Mouse (Mus musculus) lung, embryonic 14.5 days (tissue): Measurements from ENCODE around the gene Clpsl2. TPM values are rescaled to one million over a fixed set of nuclear protein-coding genes. Genes with fewer than 3 reads are reported as not detected.

Source experiments
- ATAC-seq: fragments of 200-750 bp; cut with Nextera tagmentation; 2 replicates; pipeline ENCODE4 v1.8.0; 2017; ENCODE audit warnings: mild to moderate bottlenecking, moderate TSS enrichment, moderate library complexity; ENCODE audit not compliant: insufficient read depth
- DNase-seq: peaks from one replicate; pipeline ENCODE4 v3.0.0-alpha.2; 2015
- H3K27ac ChIP-seq: fragments of 300-500 bp; sonication (generic); 2 replicates; pipeline ENCODE4 v1.5.1; 2014; ENCODE audit warnings: low read depth, mild to moderate bottlenecking, moderate library complexity
- H3K27me3 ChIP-seq: fragments of 300-500 bp; sonication (generic); 2 replicates; pipeline ENCODE4 v1.6.1; 2014; ENCODE audit warnings: low read length, control low read depth; ENCODE audit not compliant: insufficient read depth
- H3K36me3 ChIP-seq: fragments of 300-500 bp; sonication (generic); 2 replicates; pipeline ENCODE4 v1.6.1; 2014; ENCODE audit warnings: control low read depth; ENCODE audit not compliant: insufficient read depth
- H3K4me1 ChIP-seq: fragments of 300-500 bp; sonication (generic); 2 replicates; pipeline ENCODE4 v1.6.1; 2014; ENCODE audit warnings: antibody characterized with exemption, control low read depth; ENCODE audit not compliant: insufficient read depth
- H3K4me2 ChIP-seq: fragments of 300-500 bp; sonication (generic); 2 replicates; pipeline ENCODE4 v1.6.1; 2014; ENCODE audit warnings: mild to moderate bottlenecking
- H3K4me3 ChIP-seq: fragments of 300-500 bp; sonication (generic); 2 replicates; pipeline ENCODE4 v1.5.1; 2014; ENCODE audit warnings: low read depth, low read length
- H3K9ac ChIP-seq: fragments of 300-500 bp; sonication (generic); 2 replicates; pipeline ENCODE4 v1.6.1; 2014
- H3K9me3 ChIP-seq: fragments of 300-500 bp; sonication (generic); 2 replicates; pipeline ENCODE4 v1.6.1; 2016; ENCODE audit warnings: low read depth, low read length, control low read depth
- CTCF ChIP-seq: IDR thresholded peaks from 2 replicates; pipeline ENCODE4 v1.5.1; 2016; ENCODE audit warnings: antibody characterized with exemption, low read depth
- WGBS: fragments of 180-500 bp; shearing (Covaris S2); extraction: QIAGEN DNeasy Blood & Tissue Kit; methylation state at CpG from one replicate; pipeline ENCODE4 v1.1.7; 2014; 5-methylcytosine and 5-hydroxymethylcytosine counted together
- polyA plus RNA-seq: library from polyadenylated mRNA; unstranded; fragments of >200 nt; fragmentation: Nextera tagmentation; extraction: Ambion mirVana; gene quantifications from 2 replicates; pipeline ENCODE4 v1.2.1, GENCODE M21; 2014

The Clpsl2 gene
- polyA plus RNA-seq, 1 experiment from 2014 or later: not detected

DNA sequence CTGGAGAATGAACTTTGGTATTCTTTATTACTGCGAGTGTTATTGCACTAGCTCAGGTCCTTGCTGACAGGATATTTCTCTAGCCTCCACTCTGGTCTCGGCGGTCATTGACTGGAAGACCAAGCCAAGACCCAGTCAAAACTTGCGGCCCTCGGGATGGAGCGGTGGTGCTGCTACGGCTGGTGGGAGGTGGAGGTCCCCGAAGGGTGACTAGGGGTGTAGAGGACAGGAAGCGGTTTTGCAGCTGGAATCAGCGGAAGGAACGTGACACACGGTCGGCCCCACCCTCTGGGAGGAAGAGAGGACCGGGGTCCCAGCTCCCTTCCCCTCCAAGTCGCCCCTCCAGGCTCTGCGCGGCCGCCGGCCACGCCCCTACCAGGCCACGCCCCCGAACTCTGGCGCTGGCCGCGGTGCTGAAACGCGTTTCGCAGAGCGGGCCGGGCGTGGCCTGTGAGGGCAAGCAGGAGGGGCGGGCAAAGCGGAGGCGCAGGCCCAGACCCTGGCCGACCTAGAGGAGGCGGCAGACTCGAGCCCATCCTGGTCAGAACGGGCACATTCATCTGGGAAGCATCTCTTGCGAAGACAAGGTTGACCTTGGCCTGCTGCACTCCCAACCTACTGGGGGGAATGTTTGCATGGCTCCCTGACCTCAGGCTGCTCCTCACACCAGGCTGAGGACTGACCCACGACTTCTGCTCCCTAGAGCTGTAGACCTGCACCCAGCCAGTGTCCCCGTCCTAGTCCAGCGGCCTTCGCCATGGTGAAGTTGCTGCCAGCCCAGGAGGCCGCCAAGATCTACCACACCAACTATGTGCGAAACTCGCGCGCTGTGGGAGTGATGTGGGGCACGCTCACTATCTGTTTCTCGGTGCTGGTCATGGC, 26.3 kb downstream of the Clpsl2 start, which contains the start of gene Lhfpl5:
Gene Lhfpl5 (plus strand): TSS at position 398 of the 882 bp plus-strand sequence.
- DNase-seq (peak; percentile 88), ATAC-seq (peak; percentile 82)
- Histone ChIP-seq H3K36me3 (no peaks in the 10 kb centered on the region), H3K9ac (no peak within 1 kb of the TSS), H3K27me3 (no peaks in the 10 kb centered on the region), H3K4me2 (peak within 1 kb of the TSS; percentile 58), H3K9me3 (no peaks in the 10 kb centered on the region), H3K27ac (no peak within 1 kb of the TSS), H3K4me1 (0 out of 2 replicates have a peak, but pooled peaks cover 3% of the 10 kb centered on the region), H3K4me3 (peak within 1 kb of the TSS; percentile 19)
- 16% methylated on average over 50 of the region's 50 CpGs for WGBS
- TF ChIP-seq CTCF: 0 out of 2 replicates have a peak, but pooled peaks have one; percentile 4

GRCm38 (mm10) chr17:28580396-28580795, 31.2 kb downstream of the Clpsl2 start:
- 5% methylated on average over 9 of the region's 9 CpGs for WGBS
- peak; percentile 79; the same call in 1 of the 2 replicates for ATAC-seq
- 0 out of 2 replicates have a peak, but pooled peaks cover 3% of the 10 kb centered on the region for H3K4me1 ChIP-seq
- H3K4me2 ChIP-seq: no peak overlapping the region
- TF ChIP-seq CTCF: no peak
- H3K27ac ChIP-seq: no peak overlapping the region
- H3K9me3 ChIP-seq: no peaks in the 10 kb centered on the region
- H3K9ac ChIP-seq: no peak overlapping the region
- peak; percentile 93 for DNase-seq
- H3K4me3 ChIP-seq: no peak overlapping the region
- H3K36me3 ChIP-seq: no peaks in the 10 kb centered on the region
- H3K27me3 ChIP-seq: no peaks in the 10 kb centered on the region

- Histone ChIP-seq H3K27ac (no peak overlapping the region), H3K27me3 (no peaks in the 10 kb centered on the region), H3K4me3 (no peak overlapping the region), H3K9me3 (no peaks in the 10 kb centered on the region), H3K4me2 (no peak overlapping the region), H3K4me1 (no peaks in the 10 kb centered on the region), H3K9ac (no peak overlapping the region), H3K36me3 (no peaks in the 10 kb centered on the region)
- ATAC-seq (no peak), DNase-seq (no peak)
- WGBS: 47% methylated on average over 2 of the region's 2 CpGs
- TF ChIP-seq CTCF: 0 out of 2 replicates have a peak, but pooled peaks have one; percentile 7
Measured at GRCm38 (mm10) chr17:28581056-28581455, 31.8 kb downstream of the Clpsl2 start.

GRCm38 (mm10) chr17:28586509-28586908, 37.3 kb downstream of the Clpsl2 start:
- no peaks in the 10 kb centered on the region for H3K27me3 ChIP-seq
- no peak for TF ChIP-seq CTCF
- H3K27ac ChIP-seq: no peak overlapping the region
- no peak overlapping the region for H3K9ac ChIP-seq
- H3K4me3 ChIP-seq: no peak overlapping the region
- H3K4me1 ChIP-seq: no peaks in the 10 kb centered on the region
- DNase-seq (peak; percentile 18), ATAC-seq (no peak)
- no peaks in the 10 kb centered on the region for H3K9me3 ChIP-seq
- H3K4me2 ChIP-seq: no peak overlapping the region
- WGBS: 71% methylated on average over 3 of the region's 3 CpGs
- peaks cover 44% of the 10 kb centered on the region for H3K36me3 ChIP-seq

DNA sequence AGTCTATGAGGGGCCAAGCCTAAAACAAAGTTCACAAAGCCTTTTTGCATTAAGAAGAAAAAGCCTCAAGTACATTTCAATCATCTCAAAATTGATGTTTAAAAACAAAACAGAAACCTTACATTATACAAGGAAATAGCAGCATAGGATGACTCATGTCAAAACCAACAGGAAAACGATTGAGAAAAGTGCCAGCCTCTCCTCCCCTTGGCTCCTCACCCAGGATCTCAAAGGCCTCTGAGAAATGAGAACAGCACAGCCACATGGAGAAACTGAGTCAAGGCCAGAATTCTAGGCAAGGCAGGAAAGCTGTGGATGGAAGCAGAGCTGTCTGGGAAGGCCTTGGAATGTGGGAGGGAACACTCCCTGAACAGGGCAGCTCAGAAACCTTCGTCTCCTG, 39.4 kb downstream of the Clpsl2 start:
- Histone ChIP-seq H3K9ac (no peak overlapping the region), H3K4me3 (no peak overlapping the region), H3K4me1 (no peaks in the 10 kb centered on the region), H3K4me2 (no peak overlapping the region), H3K9me3 (no peaks in the 10 kb centered on the region), H3K27ac (no peak overlapping the region), H3K36me3 (peaks cover 65% of the 10 kb centered on the region), H3K27me3 (no peaks in the 10 kb centered on the region)
- ATAC-seq: no peak
- no peak for TF ChIP-seq CTCF
- no peak for DNase-seq
- 82% methylated on average over 2 of the region's 2 CpGs for WGBS

DNA sequence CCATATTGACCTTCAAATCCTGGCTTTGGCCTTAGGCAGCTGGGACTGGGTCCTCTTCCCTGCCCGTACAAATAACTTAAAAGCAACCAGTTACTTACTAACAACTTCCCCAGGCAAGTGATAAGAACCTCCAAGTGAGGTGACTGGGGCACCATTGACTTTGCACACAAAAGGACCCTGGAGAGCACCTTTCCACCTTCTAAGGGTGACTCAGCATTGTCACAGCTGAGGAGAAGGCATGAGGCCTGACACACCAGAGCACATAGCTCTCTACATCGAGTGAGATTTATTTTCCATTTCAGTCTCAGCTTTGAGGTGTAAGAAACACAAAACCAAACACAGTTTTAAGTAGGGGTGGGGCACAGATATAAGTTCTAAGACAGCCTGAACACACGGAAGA, 41.4 kb downstream of the Clpsl2 start:
- no peak for TF ChIP-seq CTCF
- Histone ChIP-seq H3K4me2 (no peak overlapping the region), H3K27me3 (no peaks in the 10 kb centered on the region), H3K9me3 (no peaks in the 10 kb centered on the region), H3K4me1 (no peaks in the 10 kb centered on the region), H3K4me3 (no peak overlapping the region), H3K36me3 (peaks cover 79% of the 10 kb centered on the region), H3K9ac (no peak overlapping the region), H3K27ac (no peak overlapping the region)
- DNase-seq (no peak), ATAC-seq (no peak)
- 72% methylated on average over 3 of the region's 3 CpGs for WGBS

GRCm38 (mm10) chr17:28591476-28591875, 42.3 kb downstream of the Clpsl2 start:
- ATAC-seq: no peak
- H3K4me1 ChIP-seq: no peaks in the 10 kb centered on the region
- H3K4me3 ChIP-seq: no peak overlapping the region
- no peaks in the 10 kb centered on the region for H3K27me3 ChIP-seq
- no peak overlapping the region for H3K9ac ChIP-seq
- no peak overlapping the region for H3K27ac ChIP-seq
- DNase-seq: no peak
- no peak overlapping the region for H3K4me2 ChIP-seq
- TF ChIP-seq CTCF: no peak
- no peaks in the 10 kb centered on the region for H3K9me3 ChIP-seq
- peaks cover 85% of the 10 kb centered on the region for H3K36me3 ChIP-seq
- WGBS: 86% methylated on average over 5 of the region's 5 CpGs
